Mouse (Mus musculus) adrenal gland, postnatal 25 days (tissue): ENCODE results near the gene Aftph. TPM values are rescaled to one million over a fixed set of nuclear protein-coding genes. Genes with fewer than 3 reads are reported as not detected.
A peak's percentile ranks its signal among the peaks of the same experiment; 100 is the strongest.
"Not testable (repeated sequence)": the region's sequence is repeated elsewhere in the genome, so short reads cannot be mapped to it uniquely, and the experiment has no call there.

Experiments used
- DNase-seq: peaks from one replicate; pipeline ENCODE4 v3.0.0; 2021; ENCODE audit warnings: mixed read lengths
- long read RNA-seq: library from polyadenylated mRNA; stranded (forward); transcript quantifications from one replicate; pipeline ENCODE4 v2.0.0, GENCODE M21; 2021
- total RNA-seq: library from RNA; stranded (reverse); gene quantifications from 2 replicates; pipeline ENCODE4 v1.2.3, GENCODE M21; 2021

The Aftph gene
- 72.2 and 74.5 TPM in 2 replicates for total RNA-seq
- long read RNA-seq, transcript Aftph-201 (9 exons, 3,998 nt): major isoform, 21 of 34 reads
- long read RNA-seq, partial matches to known transcripts: 7 of 34 reads
- long read RNA-seq, other reads (novel, unspliced or antisense): 4 of 34 reads

DNA sequence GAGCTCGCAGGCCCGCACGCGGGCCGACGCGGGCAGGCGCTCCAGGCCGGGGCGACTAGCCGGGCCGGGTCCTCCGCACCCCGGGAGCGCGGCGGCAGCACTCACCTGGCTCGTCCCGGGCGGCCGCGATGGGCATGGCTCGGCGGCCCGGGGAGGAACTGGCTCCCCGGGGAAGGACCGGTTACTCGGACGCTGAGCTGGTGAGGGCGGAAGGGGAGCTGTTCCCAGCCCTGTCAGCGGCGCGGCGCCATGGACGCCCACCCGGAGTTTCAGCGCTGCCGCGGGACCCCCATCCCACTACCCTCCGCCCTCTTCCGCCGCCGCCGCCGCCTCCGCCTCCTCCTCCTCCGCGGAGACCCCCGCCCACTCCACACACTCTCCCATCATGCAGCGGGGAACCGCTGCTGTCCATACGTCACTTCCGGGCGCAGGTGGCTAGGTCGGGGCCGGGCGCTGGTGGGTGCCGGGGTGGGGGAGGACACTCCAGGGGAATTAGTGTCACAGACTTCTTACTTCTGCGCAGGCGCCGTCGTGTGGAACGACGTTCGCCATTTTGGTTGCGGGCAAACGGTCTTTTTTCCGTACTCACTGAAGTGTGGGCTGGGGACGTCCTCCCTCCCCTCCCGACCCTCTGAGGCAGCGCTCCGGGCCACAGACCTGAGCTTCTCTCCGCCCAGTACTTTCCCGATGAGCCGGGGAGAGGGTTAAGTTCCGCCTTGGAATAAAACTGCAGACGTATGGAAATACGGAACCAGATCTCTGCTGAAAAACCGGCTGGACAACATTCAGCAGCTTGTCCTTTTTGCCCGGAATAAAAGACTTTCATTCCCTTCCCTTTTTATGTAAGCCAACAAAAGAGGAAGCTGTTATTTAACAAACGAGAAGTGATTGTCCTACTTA is at the start of gene Aftph:
Aftph (minus strand) TSS at position 389 of the 900 bp plus-strand sequence.
- DNase-seq: peak; percentile 99

DNA sequence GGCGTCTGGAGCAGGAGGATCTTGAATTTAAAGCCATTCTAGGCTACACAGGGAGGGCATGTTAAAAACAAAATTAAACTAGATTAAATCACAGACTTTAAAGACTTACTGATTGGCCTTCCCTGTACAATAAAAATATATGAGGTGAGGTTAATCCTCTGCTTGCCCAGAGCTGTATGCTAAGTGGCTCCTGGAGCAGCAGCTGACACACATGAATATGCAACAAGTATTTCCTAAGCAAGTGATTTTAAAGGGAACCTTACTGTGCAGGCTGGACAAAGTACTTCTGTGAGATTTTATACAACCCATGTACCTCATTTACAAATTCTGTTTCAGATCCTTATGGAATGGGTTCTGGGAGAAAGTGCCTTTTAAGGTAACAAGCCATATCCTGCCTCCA is 47.6 kb upstream of the Aftph start:
- DNase-seq: no peak

DNA sequence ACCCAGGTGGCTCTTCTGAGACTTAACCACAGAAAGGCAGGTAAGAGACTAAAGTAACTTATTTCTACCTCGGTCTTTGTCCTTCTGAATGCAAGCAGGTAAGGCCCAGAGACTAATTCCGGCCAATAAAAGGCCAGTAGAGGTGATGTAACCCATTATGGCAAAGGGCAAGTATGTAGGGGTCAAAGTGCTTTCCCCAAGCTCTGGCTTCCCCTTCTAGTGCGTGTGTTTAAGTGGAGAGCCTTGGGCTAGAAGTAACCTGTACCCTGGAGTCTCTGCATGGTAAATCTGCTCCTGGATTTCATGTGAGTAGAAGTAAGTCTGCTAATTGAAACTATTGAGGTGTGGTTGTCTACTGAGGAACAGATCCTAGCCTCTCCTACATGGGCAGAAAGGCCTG is 46.7 kb upstream of the Aftph start:
- no peak for DNase-seq

DNA sequence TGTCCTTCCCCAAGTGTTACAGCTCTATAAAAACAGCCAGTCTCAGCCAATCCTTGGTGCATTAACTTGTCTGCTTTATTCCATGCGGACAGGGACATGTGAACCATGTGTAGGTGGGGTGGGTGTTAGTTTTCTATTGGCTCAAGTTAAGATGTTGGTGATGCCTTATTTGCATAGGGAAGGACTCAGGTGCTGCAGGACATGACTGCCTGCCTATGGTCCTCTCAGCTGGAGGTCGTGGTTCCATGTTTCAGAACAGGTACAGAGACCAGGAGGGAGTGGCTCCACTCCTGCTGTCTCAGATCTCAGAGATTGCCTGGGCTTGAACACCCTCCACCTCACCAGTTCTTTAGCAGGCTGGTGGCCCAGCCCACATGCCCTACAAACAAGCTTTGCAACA is 44.8 kb upstream of the Aftph start:
- no peak for DNase-seq

DNA sequence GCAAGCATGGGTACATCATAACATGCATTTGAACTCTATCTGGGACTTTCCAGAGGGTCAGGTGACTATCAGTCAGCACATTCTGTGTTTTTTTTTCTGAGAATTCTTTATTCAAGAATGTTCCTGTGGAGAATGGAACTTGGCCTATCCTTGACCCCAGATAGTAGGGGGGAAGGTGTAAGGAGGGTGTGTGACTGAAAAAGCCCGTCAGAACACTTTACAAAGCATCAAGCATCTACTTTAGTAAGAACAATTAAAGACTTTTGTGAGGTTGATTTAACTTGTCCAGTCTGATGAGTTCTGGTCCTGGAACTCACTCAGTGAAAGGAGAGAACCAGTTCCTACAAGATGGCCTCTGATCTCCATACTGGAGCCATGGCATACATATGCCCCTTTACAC is 43.8 kb upstream of the Aftph start:
- DNase-seq: no peak

DNA sequence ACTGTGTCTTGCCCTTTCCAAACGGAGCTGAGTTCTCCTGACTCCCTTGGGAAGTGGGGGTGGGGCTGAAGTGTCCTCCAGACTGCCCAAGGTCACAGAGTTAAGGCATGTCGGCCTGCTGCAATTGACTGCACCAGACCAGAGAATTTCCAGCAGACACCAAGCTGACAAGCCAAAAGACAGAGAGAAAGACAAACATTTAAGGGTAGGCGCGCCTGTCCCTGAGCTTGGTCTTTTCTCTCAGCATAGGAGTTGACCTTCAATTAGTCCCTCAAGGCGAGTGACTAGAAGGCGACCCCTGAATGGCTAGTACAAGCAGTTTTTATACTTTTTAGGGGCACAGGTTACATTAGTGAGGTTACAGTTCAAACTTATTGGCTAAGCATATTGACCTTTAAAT is 43.4 kb upstream of the Aftph start:
- no peak for DNase-seq

DNA sequence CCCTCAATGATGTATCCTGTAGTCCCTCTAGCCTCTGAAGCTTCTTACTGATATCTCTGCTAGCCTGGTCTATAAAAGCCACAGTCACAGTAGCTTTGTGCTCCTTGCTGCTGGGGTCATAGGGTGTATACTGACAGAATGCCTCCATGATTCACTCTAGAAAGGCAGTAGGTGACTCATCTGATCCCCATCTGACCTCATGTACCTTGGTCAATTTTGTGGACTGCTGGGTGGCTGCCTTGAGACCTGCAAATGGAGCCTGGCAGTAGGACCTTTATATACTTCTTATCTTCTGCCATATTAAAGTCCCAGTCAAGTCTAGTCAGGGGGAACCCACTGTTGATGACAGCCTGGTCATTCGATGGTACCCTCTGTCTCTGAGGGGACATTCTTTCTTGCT is 42.1 kb upstream of the Aftph start:
- no peak for DNase-seq

DNA sequence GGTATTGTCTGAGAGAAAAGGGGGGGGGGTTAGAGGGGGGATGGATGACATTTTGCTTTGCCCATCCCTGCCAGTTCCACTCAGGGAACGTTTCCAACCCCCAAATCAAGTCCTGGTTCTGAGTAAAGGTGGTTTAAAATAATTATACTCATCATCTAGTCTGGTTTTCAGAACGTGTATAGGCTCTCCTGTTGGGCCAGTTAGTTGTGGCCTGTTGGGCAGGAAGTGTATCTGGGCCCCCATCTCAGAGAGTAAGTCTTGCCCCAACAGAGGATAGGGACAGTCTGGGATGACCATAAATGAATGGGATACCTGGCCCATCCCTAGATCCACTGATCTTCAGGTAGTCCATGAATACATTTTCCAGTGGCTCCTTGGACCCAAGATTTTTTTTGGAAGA is 41.2 kb upstream of the Aftph start:
- DNase-seq: no peak

DNA sequence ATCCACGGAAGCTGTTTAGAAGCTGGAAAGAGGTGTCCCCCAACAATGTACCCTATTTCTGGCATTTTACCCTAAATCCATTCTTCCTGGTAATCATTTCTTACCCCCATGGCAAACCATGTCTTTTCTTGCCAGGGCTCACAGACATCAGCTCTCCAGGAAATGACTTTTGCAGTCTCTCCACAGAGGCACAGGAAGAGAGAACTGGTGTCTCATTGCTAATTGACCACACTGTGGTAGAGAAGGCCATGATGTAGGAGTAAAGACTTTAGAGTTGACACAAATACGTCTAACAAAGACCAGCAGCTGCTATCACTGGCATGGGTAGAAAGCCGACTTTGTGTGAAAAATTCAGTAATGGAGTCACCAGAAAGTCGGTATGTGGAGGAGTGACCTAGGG is 38.9 kb upstream of the Aftph start:
- no peak for DNase-seq

DNA sequence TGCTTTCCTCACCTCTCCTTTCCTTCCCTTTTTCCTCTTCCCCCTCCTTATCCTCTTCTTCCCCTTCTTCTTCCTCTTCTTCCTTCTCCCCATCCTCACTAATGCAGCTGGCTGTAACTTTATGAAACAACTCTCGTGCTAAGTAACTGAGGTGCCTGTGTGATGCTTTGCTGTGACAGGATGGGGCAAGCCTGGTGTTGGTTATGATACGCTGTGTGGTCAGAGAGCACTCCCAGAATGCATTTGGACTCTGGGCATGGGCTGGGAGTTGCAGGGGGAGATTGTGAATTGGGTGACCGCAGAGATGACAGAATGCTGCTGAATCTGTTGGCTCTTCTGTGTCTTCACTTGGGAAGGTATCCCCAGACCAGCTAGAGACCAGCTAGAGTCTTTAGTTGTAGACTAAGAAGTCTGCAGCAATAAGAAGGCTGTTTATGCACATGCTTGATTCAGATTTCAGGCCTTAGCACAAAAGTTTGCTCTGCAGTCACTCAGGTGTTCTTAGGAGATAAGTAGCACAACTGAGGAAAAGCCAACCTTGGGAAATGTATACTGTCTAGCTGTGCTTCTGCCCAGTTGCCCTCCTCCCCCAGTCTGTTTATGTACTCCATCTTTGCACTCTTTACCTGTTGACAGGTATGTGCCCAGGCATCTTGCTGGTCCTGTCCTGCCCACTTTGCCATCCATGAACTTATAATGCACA is 37.6 kb upstream of the Aftph start:
- no peak for DNase-seq

DNA sequence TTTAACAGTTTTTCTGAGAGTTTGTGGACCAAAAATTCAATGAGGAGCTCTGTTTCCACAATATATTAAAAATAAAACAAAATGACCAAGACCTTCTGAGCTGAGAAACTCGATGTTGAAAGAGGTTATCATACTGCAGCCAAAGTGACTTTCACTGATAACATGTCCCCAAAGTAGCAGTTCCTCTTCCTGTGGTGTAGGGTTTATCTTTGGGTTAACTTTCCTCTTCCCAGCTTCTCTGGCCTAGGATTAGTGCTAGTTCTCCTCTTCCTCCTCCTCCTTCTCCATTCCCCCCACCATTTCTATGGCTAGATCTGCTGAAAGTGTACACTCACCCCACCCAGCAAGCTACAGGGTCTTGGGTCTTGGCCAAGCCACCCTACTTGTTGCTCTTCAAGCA is 36.9 kb upstream of the Aftph start:
- no peak for DNase-seq

DNA sequence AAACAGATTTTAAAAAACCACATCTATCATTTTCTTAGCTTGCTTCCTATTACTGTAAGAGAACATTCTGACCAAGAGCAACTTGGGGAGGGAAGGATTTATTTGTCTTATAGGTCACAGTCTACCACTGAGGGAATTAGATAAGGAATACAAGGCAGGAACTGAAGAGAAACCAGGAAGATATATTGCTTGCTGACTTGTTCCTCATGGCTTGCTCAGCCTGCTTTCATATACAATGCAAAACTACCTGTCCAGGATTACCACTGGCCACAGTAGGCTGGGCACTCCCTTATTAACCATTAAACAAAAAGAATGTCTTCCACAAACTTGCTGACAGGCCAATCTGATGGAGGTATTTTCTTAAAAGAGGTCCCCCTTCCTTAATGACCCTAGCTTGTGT is 35.3 kb upstream of the Aftph start:
- DNase-seq: no peak

DNA sequence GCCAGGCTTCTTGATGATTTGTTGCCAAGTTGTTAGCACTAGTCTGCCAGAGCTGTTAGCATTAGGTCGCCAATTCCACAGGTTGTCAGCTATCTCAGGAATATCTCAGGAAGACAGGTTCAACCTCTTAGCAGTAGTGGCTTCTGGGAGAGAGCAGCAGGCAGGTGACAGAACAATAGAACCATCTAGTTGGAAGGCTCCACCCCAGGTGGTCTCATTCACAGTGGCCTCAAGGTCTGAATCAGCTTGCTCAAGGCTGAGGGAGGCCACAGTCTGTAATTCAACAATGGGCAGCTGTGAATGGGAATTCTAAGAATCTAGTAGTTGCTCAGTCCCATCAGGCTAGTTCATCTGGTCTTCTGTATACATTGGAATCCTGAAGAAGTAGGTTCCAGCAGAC is 31.3 kb upstream of the Aftph start:
- no peak for DNase-seq

DNA sequence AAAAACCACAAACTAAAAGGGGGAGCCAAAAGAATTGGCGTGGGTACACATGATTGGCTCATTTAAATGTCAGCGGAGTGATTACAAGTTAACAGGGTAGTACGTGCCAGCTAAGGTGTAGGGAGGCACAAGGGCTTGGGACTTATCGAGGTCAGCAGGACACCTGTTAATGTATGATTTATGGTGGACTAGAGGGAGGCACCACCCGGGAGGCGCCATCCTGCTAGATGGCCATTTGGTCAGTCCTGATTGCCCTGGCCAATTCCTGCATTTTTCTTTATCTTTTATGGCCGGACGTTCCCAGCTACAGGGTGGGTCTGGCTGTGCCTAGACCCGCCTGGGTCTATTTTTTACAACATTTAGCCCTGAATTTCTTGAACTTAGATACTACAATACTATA is 30.4 kb upstream of the Aftph start:
- DNase-seq: not testable (repeated sequence)

DNA sequence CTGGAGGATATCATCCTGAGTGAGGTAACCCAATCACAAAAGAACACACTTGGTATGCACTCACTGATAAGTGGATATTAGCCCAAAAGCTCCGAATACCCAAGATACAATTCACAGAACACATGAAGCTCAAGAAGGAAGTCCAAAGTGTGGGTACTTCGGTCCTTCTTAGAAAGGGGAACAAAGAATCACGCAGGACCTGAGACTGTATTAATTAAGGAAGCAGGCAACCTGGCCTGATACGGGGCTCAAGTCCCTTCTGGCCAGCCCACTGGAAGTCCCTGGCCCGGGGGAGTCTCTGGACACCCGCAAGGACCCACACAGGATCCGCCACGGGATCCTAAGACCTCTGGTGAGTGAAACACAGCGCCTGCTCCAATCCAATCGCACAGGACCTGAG is 20.6 kb upstream of the Aftph start:
- not testable (repeated sequence) for DNase-seq

DNA sequence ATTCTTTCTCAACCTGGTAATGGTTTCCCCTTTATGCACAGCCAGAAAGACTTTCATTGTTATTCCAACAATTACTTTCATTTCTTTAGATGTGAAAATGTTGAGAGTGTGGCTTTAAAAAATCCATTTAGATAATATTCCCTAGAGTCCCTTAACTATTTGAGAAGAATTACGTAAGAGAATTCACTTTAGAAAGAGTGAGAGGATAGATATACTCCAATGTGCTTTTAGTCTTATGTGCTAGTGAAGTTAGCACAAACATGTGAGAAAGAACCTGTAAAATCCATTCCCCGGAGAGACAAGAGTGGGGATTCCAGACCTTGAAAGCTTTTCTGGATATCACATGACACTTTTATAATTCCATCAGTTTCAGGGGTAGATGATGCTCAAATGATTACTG is 9.2 kb upstream of the Aftph start:
- DNase-seq: no peak

DNA sequence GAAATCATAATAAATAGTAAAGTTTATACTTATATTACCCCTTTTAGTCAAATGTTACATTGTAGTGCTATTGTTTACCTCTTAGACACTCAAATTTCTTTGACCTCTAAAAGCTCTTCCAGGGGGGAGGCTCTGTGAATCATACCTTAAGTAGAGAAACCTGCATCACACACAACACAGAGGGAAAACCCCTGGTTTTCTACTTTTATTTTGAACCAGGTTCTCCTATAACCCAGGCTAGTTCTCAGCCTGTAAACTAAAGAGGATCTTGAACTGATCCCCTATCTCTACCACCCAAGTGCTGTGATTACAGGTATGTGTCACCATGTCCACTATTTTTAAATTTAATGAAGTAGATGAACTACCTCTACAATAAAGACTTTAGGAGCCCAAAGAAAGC is 2.0 kb upstream of the Aftph start:
- no peak for DNase-seq

DNA sequence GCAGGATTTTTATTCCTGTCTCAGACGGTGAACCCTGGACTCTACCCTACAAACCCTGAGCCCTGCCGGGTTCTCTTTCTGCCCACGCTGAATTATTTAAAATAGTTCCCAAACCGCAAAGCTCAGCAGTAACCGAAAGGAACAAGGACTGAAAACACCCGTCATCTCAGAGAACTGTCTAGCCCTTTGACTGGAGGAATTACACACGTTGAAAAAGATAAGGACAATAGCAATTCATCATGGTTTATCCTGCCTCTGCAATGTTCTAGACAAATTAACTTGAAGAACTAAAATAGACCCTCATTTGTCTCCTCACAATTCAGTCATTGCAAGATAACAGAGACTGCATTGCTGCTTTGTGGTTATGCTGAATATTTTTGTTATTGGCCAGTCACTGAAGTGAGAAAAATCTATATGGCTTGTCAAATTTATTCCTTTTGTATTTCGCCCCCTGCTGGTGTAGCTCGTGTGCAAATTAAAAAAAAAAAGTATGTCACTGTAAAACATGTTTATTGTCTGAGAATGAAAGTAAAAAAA is 1.0 kb upstream of the Aftph start:
- peak; percentile 18 for DNase-seq

DNA sequence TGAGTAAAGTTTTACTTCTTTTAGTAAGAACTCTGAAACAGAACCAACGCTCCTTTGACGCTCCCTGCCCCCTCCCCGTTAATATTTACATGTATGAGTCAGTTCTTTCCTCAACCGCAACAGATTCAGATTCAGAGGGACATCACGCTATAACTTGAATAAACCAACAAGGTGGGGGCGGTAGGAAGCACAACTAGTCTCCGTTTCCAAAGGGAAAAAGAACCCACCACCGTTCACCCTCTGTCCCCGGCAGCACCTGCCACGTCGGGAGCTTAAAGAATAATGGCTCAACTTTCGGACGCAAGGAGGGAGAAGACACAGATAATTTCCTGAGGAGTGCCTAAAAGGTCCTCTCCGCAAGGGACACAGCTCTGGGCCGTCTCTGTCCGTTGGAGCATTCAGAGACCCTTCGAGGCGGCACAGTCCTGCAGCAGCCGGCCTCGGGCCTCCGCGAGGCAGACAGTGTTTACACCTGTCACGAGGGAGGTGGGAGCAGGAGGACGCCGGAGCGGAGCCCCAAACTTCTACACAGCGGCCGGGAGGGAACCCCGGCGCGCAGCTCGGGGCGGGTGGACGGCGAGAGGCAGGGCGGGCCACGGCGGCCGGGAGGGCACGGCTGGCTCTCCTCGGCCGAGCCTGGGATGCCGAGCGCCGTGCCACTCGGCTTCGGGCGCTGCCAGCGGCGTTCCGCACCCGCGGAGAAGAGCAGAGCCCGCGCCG is 748 bp downstream of the Aftph start:
- DNase-seq: peak; percentile 47

DNA sequence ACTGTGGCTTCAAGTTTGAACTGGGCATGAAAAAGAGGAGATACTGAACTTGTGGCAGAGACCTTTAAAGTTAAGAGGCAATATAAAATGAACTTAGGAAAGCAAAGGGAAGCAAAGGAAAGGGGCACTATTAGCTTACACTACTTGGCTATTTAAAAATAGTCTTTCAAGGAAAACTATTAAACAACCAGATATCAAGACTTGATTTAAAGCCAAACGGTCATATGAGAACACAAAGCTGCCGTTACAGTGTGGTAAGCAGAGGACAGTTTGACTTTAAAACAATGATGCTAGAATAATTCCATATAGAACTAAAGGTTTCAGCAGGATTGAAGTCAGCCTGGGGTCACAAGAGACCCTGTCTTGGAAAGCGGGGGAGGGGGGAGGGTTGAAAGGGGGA is 7.3 kb downstream of the Aftph start:
- DNase-seq: no peak

DNA sequence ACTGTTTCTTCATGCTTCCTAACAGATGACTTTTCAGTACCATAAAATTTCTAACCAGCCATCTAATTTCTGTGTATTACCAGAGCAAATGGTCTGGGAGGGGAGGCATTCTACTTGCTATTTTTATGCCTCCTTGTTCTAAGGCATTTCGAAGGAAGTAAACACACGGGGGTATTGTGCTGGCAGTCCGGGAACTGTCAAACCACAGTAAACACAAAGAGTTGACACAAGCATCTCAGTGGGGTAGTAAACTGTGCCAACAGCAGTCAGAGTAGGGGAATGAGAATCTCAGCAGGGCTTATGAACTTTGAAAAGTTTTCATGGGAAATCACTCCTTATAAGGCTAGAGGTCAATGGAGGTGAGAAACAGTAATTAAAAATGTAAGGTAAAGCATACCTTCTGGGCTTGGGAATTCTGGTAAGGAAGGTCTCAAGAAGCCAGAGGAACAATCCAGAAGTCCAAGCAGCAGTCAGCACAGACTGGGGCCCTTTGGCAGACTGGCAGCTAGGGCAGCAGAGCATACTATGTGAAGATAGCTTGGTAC is 7.8 kb downstream of the Aftph start:
- no peak for DNase-seq

DNA sequence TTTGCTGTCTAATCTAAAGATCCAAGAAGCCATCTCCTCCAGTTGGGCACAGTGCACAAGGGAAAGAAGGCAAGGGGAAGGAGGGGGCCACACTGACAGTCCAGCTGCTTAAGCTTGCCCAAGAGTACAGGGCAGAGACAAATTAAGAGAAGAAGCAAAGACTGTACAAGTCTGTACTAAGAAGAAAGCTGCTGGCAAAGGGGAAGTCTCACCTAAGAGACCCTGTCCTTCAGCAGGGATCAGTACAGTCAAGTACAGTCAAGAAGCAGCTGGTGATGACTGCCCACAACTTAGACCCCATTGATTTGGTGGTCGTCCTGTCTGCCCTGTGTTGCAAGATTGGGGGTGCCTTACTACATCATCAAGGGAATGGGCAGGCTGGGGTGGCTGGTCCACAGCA is 12.0 kb downstream of the Aftph start:
- DNase-seq: no peak
